Mouse (Mus musculus): Measurements from ENCODE around the gene Tsen2. TPM values are rescaled to one million over a fixed set of nuclear protein-coding genes. Genes with fewer than 3 reads are reported as not detected.

Tsen2 gene
- polyA plus RNA-seq (2015; fragmentation: Nextera tagmentation; extraction: Ambion mirVana): 9.4 and 10.4 TPM in 2 replicates

GRCm38 (mm10) chr6:115544442-115544970 lies at the start of gene Tsen2:
Tsen2 (plus strand) TSS chr6:115544664.
- Histone ChIP-seq H3K9me3 (replicated peaks) (no peaks in the 10 kb centered on the region), H3K36me3 (replicated peaks) (peaks cover 18% of the 10 kb centered on the region), H3K4me3 (replicated peaks) (peak within 1 kb of the TSS; percentile 78), H3K4me1 (replicated peaks) (peaks cover 53% of the 10 kb centered on the region), H3K9ac (peak within 1 kb of the TSS; percentile 78), H3K27me3 (no peaks in the 10 kb centered on the region), H3K27ac (replicated peaks) (peak within 1 kb of the TSS; percentile 76), H3K4me2 (peak within 1 kb of the TSS; percentile 92)
- under 1% methylated on average over 38 of the region's 38 CpGs for WGBS (ENCODE audit: insufficient replicate concordance)
- ATAC-seq (ENCODE audit: insufficient read depth): peak; percentile 88

- H3K4me1 ChIP-seq (replicated peaks): 0 out of 2 replicates have a peak, but pooled peaks cover 2% of the 10 kb centered on the region
- ATAC-seq (ENCODE audit: insufficient read depth): no peak
- no peak overlapping the region for H3K4me3 ChIP-seq (replicated peaks)
- no peaks in the 10 kb centered on the region for H3K9me3 ChIP-seq (replicated peaks)
- whole genome bisulfite sequencing (ENCODE audit: insufficient replicate concordance): 71% methylated on average over 14 of the region's 14 CpGs
- H3K36me3 ChIP-seq (replicated peaks): no peaks in the 10 kb centered on the region
- no peaks in the 10 kb centered on the region for H3K27me3 ChIP-seq
- H3K27ac ChIP-seq (replicated peaks): no peak overlapping the region
- no peak overlapping the region for H3K4me2 ChIP-seq
- no peak overlapping the region for H3K9ac ChIP-seq
Observed at GRCm38 (mm10) chr6:115499540-115499939, 44.9 kb upstream of the Tsen2 start.

DNA sequence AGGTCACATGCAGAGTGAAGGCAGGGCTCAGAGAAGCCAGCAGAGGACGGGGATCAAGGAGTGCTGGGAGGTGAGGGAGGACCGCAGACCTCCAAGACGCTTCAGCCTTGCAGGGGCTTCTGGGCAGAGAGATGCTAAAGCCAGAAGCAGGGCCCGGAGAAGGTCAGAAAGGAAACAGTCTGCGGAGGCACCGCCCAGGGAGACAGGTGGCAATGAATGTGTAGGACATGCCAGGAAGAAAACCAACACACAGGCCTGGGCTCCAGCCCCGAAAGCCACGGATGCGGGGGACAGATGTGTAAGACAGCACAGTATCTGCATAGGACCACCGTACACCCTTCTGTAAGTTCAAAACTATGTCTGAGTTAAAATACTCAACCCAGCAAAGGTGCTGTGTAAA lies 44.2 kb upstream of the Tsen2 start:
- Histone ChIP-seq H3K4me2 (no peak overlapping the region), H3K9ac (no peak overlapping the region), H3K27me3 (no peaks in the 10 kb centered on the region), H3K4me1 (replicated peaks) (0 out of 2 replicates have a peak, but pooled peaks cover 2% of the 10 kb centered on the region), H3K36me3 (replicated peaks) (no peaks in the 10 kb centered on the region), H3K4me3 (replicated peaks) (no peak overlapping the region), H3K27ac (replicated peaks) (no peak overlapping the region), H3K9me3 (replicated peaks) (no peaks in the 10 kb centered on the region)
- WGBS (ENCODE audit: insufficient replicate concordance): 79% methylated on average over 10 of the region's 10 CpGs
- no peak for ATAC-seq (ENCODE audit: insufficient read depth)

DNA sequence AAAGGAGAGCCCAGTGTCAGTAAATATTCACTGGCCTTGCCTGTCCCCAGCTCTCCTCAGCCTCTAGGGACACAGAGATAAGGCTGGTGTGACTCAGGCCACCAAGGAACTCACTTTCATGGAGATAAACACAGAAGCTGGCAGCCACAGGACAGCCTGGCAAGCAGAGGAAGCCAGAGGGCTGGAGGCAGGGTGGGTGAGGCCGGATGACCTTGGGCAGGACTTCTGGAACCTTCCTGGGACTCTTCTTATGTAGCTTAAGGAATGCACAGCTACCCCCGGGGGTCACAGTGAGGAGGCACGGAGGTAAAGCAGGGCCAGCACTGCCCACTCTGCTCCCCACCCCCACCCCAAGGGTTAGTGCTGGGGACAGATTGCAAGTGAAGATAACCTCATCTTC lies 43.3 kb upstream of the Tsen2 start:
- H3K27me3 ChIP-seq: no peaks in the 10 kb centered on the region
- H3K9me3 ChIP-seq (replicated peaks): no peaks in the 10 kb centered on the region
- WGBS (ENCODE audit: insufficient replicate concordance): 41% methylated on average over 3 of the region's 3 CpGs
- no peak overlapping the region for H3K4me2 ChIP-seq
- 0 out of 2 replicates have a peak, but pooled peaks cover 2% of the 10 kb centered on the region for H3K4me1 ChIP-seq (replicated peaks)
- H3K27ac ChIP-seq (replicated peaks): no peak overlapping the region
- no peaks in the 10 kb centered on the region for H3K36me3 ChIP-seq (replicated peaks)
- H3K9ac ChIP-seq: no peak overlapping the region
- no peak overlapping the region for H3K4me3 ChIP-seq (replicated peaks)
- no peak for ATAC-seq (ENCODE audit: insufficient read depth)

- no peak overlapping the region for H3K4me2 ChIP-seq
- H3K27ac ChIP-seq (replicated peaks): no peak overlapping the region
- no peak overlapping the region for H3K4me3 ChIP-seq (replicated peaks)
- H3K36me3 ChIP-seq (replicated peaks): no peaks in the 10 kb centered on the region
- H3K4me1 ChIP-seq (replicated peaks): 0 out of 2 replicates have a peak, but pooled peaks cover 2% of the 10 kb centered on the region
- ATAC-seq (ENCODE audit: insufficient read depth): no peak
- H3K9ac ChIP-seq: no peak overlapping the region
- 84% methylated on average over 4 of the region's 4 CpGs for WGBS (ENCODE audit: insufficient replicate concordance)
- H3K9me3 ChIP-seq (replicated peaks): no peaks in the 10 kb centered on the region
- H3K27me3 ChIP-seq: no peaks in the 10 kb centered on the region
Observed at GRCm38 (mm10) chr6:115503038-115503437, 41.4 kb upstream of the Tsen2 start.

- 41% methylated on average over 10 of the region's 10 CpGs for WGBS (ENCODE audit: insufficient replicate concordance)
Observed at GRCm38 (mm10) chr6:115503549-115504159, 40.8 kb upstream of the Tsen2 start.

GRCm38 (mm10) chr6:115504160-115504558 lies 40.3 kb upstream of the Tsen2 start:
- Histone ChIP-seq H3K27me3 (no peaks in the 10 kb centered on the region), H3K9ac (no peak overlapping the region), H3K27ac (replicated peaks) (no peak overlapping the region), H3K4me3 (replicated peaks) (no peak overlapping the region), H3K4me1 (replicated peaks) (0 out of 2 replicates have a peak, but pooled peaks cover 2% of the 10 kb centered on the region), H3K4me2 (no peak overlapping the region), H3K9me3 (replicated peaks) (no peaks in the 10 kb centered on the region), H3K36me3 (replicated peaks) (no peaks in the 10 kb centered on the region)
- 52% methylated on average over 3 of the region's 3 CpGs for WGBS (ENCODE audit: insufficient replicate concordance)
- no peak for ATAC-seq (ENCODE audit: insufficient read depth)

More at GRCm38 (mm10) chr6:115503549-115504159, 40.8 kb upstream of the Tsen2 start:
- no peaks in the 10 kb centered on the region for H3K36me3 ChIP-seq (replicated peaks)
- no peak overlapping the region for H3K4me2 ChIP-seq
- H3K9me3 ChIP-seq (replicated peaks): no peaks in the 10 kb centered on the region
- no peak overlapping the region for H3K4me3 ChIP-seq (replicated peaks)
- no peak overlapping the region for H3K9ac ChIP-seq
- no peak overlapping the region for H3K27ac ChIP-seq (replicated peaks)
- no peak for ATAC-seq (ENCODE audit: insufficient read depth)
- no peaks in the 10 kb centered on the region for H3K27me3 ChIP-seq
- 0 out of 2 replicates have a peak, but pooled peaks cover 2% of the 10 kb centered on the region for H3K4me1 ChIP-seq (replicated peaks)

DNA sequence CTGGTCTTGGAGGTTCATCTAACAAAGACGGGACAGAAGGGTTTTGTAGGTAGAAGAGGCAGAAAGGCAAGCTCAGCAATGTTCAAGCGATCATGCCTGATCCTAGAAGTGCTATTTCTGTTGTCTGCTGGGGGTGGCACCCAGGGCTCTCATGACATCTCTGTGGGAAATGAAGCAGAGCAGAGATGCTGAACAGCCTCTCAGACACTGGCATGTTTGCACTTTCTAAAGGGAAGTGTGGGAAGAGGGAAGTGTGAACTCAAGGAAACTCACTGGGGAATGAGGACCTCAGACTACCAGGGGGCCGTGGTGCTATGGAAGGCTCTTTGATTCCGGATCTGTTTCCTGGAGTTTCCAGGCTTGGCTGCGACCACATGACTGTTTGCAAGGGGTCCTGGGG lies 39.5 kb upstream of the Tsen2 start:
- ATAC-seq (ENCODE audit: insufficient read depth): no peak
- H3K4me1 ChIP-seq (replicated peaks): 0 out of 2 replicates have a peak, but pooled peaks cover 2% of the 10 kb centered on the region
- no peaks in the 10 kb centered on the region for H3K27me3 ChIP-seq
- H3K9ac ChIP-seq: no peak overlapping the region
- H3K4me2 ChIP-seq: no peak overlapping the region
- no peaks in the 10 kb centered on the region for H3K9me3 ChIP-seq (replicated peaks)
- H3K36me3 ChIP-seq (replicated peaks): no peaks in the 10 kb centered on the region
- H3K4me3 ChIP-seq (replicated peaks): no peak overlapping the region
- 63% methylated on average over 5 of the region's 5 CpGs for WGBS (ENCODE audit: insufficient replicate concordance)
- H3K27ac ChIP-seq (replicated peaks): no peak overlapping the region

GRCm38 (mm10) chr6:115506425-115506824 lies 38.0 kb upstream of the Tsen2 start:
- H3K9ac ChIP-seq: no peak overlapping the region

DNA sequence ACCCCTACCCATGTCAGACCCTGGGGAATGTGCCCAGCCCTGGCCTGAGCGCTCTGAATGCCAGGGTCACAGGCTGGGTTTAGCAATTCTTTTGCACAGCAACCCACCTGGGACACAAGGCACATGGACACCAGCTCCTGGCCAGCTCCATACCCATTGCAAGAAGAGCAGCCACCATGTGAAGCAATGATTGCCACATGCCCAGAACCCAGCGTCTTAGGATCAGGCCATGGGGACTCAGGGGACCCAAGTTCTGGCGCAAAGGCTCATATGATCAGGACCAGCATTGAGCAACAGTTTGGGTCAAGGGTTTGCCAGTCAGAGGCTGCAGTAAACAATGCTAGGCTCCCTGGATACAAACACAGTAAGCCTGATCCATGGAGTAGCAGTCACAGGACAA lies 33.0 kb upstream of the Tsen2 start:
- 74% methylated on average over 3 of the region's 3 CpGs for WGBS (ENCODE audit: insufficient replicate concordance)
- H3K4me1 ChIP-seq (replicated peaks): no peaks in the 10 kb centered on the region; the same call in 1 of the 2 replicates
- no peaks in the 10 kb centered on the region for H3K9me3 ChIP-seq (replicated peaks)
- no peak overlapping the region for H3K4me2 ChIP-seq
- no peak overlapping the region for H3K4me3 ChIP-seq (replicated peaks)
- H3K9ac ChIP-seq: no peak overlapping the region
- H3K27me3 ChIP-seq: no peaks in the 10 kb centered on the region
- ATAC-seq (ENCODE audit: insufficient read depth): no peak
- H3K27ac ChIP-seq (replicated peaks): no peak overlapping the region
- no peaks in the 10 kb centered on the region for H3K36me3 ChIP-seq (replicated peaks)

More at GRCm38 (mm10) chr6:115506425-115506824, 38.0 kb upstream of the Tsen2 start:
- Histone ChIP-seq H3K4me2 (no peak overlapping the region), H3K27me3 (no peaks in the 10 kb centered on the region), H3K27ac (replicated peaks) (no peak overlapping the region), H3K4me1 (replicated peaks) (0 out of 2 replicates have a peak, but pooled peaks cover 2% of the 10 kb centered on the region), H3K9me3 (replicated peaks) (no peaks in the 10 kb centered on the region), H3K36me3 (replicated peaks) (no peaks in the 10 kb centered on the region), H3K4me3 (replicated peaks) (no peak overlapping the region)
- no peak for ATAC-seq (ENCODE audit: insufficient read depth)
- WGBS (ENCODE audit: insufficient replicate concordance): 68% methylated on average over 1 of the region's 1 CpGs

DNA sequence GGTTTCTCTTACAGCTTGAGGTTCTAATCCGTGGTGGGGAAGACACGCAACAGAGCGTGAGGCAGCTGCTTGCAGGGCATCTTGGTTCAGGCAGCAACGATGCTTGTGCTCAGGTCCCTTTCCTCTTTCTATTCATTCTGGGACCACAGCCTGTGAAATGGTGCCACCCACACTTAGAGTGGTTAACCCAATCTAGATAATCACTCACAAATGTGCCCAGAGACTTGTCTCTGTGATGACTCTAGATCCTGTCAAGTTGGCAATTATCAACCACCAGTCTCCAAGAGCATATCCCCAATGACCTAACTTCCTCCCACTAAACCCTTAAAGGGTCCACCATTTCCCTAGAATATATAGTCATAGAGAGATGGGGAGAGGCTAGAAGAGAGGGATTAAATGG lies 31.3 kb upstream of the Tsen2 start:
- WGBS (ENCODE audit: insufficient replicate concordance): 80% methylated on average over 4 of the region's 4 CpGs

More for the DNA sequence above, 31.3 kb upstream of the Tsen2 start:
- Histone ChIP-seq H3K27ac (replicated peaks) (no peak overlapping the region), H3K4me2 (no peak overlapping the region), H3K9me3 (replicated peaks) (no peaks in the 10 kb centered on the region), H3K9ac (no peak overlapping the region), H3K36me3 (replicated peaks) (no peaks in the 10 kb centered on the region), H3K27me3 (no peaks in the 10 kb centered on the region), H3K4me3 (replicated peaks) (no peak overlapping the region), H3K4me1 (replicated peaks) (peaks cover 5% of the 10 kb centered on the region)
- ATAC-seq (ENCODE audit: insufficient read depth): no peak
